Mouse (Mus musculus): Measurements from ENCODE around the gene Ubfd1. TPM values are rescaled to one million over a fixed set of nuclear protein-coding genes. Genes with fewer than 3 reads are reported as not detected.
"Not testable (repeated sequence)": the region's sequence is repeated elsewhere in the genome, so short reads cannot be mapped to it uniquely, and the experiment has no call there.

Ubfd1 gene
- total RNA-seq, 2 experiments from 2014 or later: 25.5 to 25.7 TPM

- intact Hi-C loops (cut with DNase I; ENCODE audit: low total_unique reads): no loop called here
- no peak for DNase-seq
Measured at GRCm38 (mm10) chr7:122079798-122080554, 13.0 kb downstream of the Ubfd1 start.

- intact Hi-C loops (cut with DNase I; ENCODE audit: low total_unique reads): no loop called here
- DNase-seq: no peak
Measured at GRCm38 (mm10) chr7:122081071-122081470, 14.1 kb downstream of the Ubfd1 start.

- intact Hi-C loops (cut with DNase I; ENCODE audit: low total_unique reads): no loop called here
- no peak for DNase-seq
Measured at GRCm38 (mm10) chr7:122087195-122087982, 20.4 kb downstream of the Ubfd1 start.

- DNase-seq: no peak
- intact Hi-C loops (cut with DNase I; ENCODE audit: low total_unique reads): no loop called here
Measured at GRCm38 (mm10) chr7:122094564-122095330, 27.8 kb downstream of the Ubfd1 start.

GRCm38 (mm10) chr7:122098009-122098408, 31.0 kb downstream of the Ubfd1 start:
- intact Hi-C loops (cut with DNase I; ENCODE audit: low total_unique reads): no loop called here

GRCm38 (mm10) chr7:122099222-122099621, 32.2 kb downstream of the Ubfd1 start:
- intact Hi-C loops (cut with DNase I; ENCODE audit: low total_unique reads): no loop called here
- no peak for DNase-seq

More at GRCm38 (mm10) chr7:122098009-122098408, 31.0 kb downstream of the Ubfd1 start:
- no peak for DNase-seq

GRCm38 (mm10) chr7:122101014-122101746, 34.2 kb downstream of the Ubfd1 start:
- DNase-seq: not testable (repeated sequence)

GRCm38 (mm10) chr7:122101747-122102244, 34.8 kb downstream of the Ubfd1 start, which contains the start of gene Ndufab1:
Ndufab1 (minus strand) TSS chr7:122101886.
- intact Hi-C loops (cut with DNase I; ENCODE audit: low total_unique reads): no loop called here
- peak; percentile 85 for DNase-seq

More at GRCm38 (mm10) chr7:122101014-122101746, 34.2 kb downstream of the Ubfd1 start:
- intact Hi-C loops (cut with DNase I; ENCODE audit: low total_unique reads): not testable (repeated sequence)

- intact Hi-C loops (cut with DNase I; ENCODE audit: low total_unique reads): no loop called here
- DNase-seq: no peak
Measured at GRCm38 (mm10) chr7:122108206-122108605, 41.2 kb downstream of the Ubfd1 start.

GRCm38 (mm10) chr7:122123518-122123917, 56.5 kb downstream of the Ubfd1 start:
- intact Hi-C loops (cut with DNase I; ENCODE audit: low total_unique reads): no loop called here
- no peak for DNase-seq

GRCm38 (mm10) chr7:122125636-122126035, 58.7 kb downstream of the Ubfd1 start:
- no peak for DNase-seq
- intact Hi-C loops (cut with DNase I; ENCODE audit: low total_unique reads): no loop called here

- no peak for DNase-seq
- intact Hi-C loops (cut with DNase I; ENCODE audit: low total_unique reads): no loop called here
Measured at GRCm38 (mm10) chr7:122126946-122127345, 60.0 kb downstream of the Ubfd1 start.

Other genes with a start within 250 kb of the Ubfd1 start
- under 1 TPM; 0.29 to 0.59 TPM for gene Scnn1b, start 202.1 kb upstream of the Ubfd1 start, total RNA-seq (2021)
- gene Cog7, start 85.5 kb upstream of the Ubfd1 start, total RNA-seq (2021): 1 to 10 TPM; 8.9 to 9.3 TPM
- 10 to 100 TPM; 15.6 to 19.2 TPM for gene Gga2, start 46.0 kb upstream of the Ubfd1 start, total RNA-seq (2021)
- 1 to 10 TPM; 8.3 to 9.6 TPM for gene Ears2, start 88 bp downstream of the Ubfd1 start, total RNA-seq (2021)
- gene Ndufab1, start 34.7 kb downstream of the Ubfd1 start, total RNA-seq (2021): 100 to 1,000 TPM; 675 to 794 TPM
- gene Palb2, start 65.8 kb downstream of the Ubfd1 start, total RNA-seq (2021): under 1 TPM; 0.45 to 0.58 TPM
- 10 to 100 TPM; 25.8 to 26.2 TPM for gene Dctn5, start 65.9 kb downstream of the Ubfd1 start, total RNA-seq (2021)
- 1 to 10 TPM; 3.0 to 4.2 TPM for gene Plk1, start 92.3 kb downstream of the Ubfd1 start, total RNA-seq (2021)
- not detected for gene Ern2, start 119.0 kb downstream of the Ubfd1 start, total RNA-seq (2021)
- 1 to 10 TPM; 4.6 to 4.8 TPM for gene Chp2, start 152.3 kb downstream of the Ubfd1 start, total RNA-seq (2021)
- gene Prkcb, start 221.6 kb downstream of the Ubfd1 start, total RNA-seq (2021): under 1 TPM; 0.91 to 0.98 TPM

All from gastrocnemius, postnatal 14 days (tissue).